Mouse (Mus musculus): Measurements from ENCODE around the gene Inhbc. TPM values are rescaled to one million over a fixed set of nuclear protein-coding genes. Genes with fewer than 3 reads are reported as not detected.

Gene Inhbc
- total RNA-seq, 2 experiments from 2014 or later: not detected

DNA sequence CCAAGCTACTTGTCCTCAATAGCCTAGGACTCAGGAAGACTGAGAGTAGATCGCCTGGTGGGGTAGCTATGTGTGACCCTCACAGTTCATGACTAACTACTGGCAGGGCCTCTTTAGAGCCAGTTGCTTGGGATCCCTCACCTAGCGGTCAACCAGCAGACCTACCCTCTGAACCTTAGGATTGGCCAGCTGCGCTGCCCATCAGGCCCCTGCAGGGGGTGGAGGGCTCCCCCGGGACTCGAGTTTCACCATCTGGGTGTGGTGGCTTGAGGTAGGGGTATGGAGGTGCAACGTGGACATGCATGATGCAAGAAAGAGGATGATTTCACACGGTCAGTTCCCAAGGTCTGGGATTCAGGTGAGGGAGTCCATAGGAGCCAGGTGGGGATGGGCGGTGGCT, 18.5 kb downstream of the Inhbc start:
- DNase-seq: no peak

DNA sequence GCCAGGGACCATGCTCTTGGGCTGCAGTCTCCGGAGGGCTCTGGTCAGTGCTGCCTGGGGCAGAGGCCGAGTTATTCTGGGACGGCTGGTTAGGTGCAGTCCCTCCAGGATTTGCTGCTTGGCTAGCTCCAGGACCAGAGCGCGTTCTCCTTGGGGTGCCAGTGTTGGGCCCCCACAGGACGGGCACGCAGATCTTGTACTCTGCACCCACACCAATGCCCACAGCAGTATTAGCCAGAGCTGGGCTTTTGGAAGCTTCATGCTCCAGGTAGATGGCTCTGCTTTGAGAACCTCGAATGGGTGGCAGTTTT, 19.0 kb downstream of the Inhbc start:
- DNase-seq: peak; percentile 5

DNA sequence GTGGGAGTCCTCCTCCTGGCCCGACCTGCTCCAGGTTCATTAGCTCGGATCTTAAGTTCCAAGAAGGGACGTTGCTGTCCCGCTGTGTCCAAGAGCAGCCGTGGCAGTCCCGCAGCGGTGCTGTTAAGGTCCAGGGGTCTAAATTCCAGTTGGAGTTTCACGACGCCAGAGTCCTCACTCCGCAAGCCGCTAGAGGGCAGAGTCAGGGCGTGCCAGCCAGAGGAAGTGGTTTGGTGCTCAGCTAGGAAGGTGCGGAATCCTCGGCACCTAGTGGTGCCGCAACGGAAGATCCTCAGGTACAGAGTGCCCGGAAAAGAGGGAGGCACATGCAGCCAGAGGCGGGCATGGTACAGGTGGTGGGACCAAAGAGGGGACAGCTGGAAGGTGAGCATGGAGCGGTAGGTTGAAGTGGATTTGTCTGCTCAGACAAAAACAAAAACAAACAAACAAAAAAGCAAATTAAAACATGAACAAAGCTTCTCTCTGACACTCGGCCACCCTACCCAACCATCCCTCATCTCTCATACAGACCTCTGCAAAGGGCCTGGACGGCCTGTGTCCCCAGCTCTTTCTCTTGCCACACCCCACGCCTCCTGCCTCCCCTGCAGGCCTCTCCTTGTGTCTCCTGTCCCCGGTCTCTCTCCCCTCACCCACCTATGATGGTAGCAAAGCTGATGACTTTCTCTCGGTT, 19.5 kb downstream of the Inhbc start:
- DNase-seq: peak; percentile 63

DNA sequence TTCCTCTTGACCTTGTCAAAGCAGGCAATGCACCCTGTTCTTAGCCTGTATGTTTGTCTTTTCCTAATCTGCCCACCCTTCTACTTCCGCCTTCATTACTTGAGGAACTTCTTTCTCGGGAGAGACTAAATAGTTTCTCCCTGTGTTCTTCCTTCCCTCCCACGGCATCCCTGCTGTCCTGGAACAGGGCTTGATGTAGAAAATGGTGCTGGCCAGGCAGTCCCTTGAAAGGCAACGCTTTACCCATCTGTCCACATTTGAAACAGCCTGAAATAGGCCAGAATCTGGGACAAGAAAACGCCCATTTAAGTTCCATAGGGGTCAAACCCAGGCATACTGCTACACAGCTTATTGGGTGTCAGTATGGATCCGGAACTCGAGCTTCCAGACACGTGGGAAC, 20.4 kb downstream of the Inhbc start:
- DNase-seq: no peak

DNA sequence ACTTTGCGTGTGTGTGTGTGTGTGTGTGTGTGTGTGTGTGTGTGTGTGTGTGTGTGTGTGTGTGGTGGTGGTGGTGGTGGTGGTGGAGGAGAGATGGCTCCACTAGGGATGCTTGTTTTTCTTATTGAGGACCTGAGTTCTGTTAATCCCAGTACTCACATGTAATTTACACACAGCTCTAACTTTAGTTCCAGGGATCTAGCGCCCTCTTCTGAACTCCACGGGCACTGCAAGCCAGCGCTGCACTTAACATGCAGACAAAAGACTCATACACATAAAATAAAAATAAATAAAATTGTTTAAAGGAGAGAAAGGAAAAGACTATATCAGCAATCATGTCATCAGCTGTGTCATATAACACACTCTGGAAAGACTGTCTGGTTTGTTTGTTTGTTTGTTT, 21.3 kb downstream of the Inhbc start:
- DNase-seq: peak; percentile 14

DNA sequence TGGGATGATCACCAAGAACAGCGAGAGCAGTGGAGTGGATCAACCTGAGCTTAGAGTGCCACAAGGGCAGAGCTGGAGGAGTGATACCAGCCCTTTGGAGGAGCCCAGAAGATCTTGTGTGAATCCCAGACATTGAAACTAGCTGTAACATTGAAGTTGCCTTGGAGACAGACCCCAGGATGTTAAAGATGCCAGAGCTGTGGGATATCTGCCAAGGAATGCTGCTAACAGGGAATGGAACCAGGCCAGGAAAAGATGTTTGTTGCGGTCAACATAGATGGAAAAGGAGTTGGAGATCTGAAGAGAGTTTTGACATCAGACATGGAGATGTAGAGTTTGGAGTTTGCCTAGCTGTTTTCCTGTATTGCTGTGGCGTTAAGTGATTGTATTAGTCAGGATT, 24.1 kb downstream of the Inhbc start:
- DNase-seq: no peak

DNA sequence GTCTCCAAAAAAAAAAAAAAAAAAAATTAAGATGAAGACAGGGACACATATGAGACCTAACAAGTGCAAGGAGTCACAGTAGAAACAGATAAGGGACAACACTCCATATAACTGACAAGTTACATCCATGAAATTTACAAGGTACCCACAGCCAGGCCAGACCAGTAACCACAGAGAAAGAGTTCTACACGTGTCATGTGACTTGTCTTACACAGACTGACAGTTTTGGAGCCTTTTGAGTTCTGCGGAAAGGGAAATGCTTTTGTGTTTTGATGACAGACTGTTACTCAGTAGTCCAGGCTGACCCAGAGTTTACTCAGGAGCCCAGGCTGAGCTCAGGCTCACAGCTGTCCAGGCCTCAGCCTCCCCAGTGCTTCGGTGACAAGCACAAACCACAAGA, 27.2 kb downstream of the Inhbc start:
- DNase-seq: no peak

DNA sequence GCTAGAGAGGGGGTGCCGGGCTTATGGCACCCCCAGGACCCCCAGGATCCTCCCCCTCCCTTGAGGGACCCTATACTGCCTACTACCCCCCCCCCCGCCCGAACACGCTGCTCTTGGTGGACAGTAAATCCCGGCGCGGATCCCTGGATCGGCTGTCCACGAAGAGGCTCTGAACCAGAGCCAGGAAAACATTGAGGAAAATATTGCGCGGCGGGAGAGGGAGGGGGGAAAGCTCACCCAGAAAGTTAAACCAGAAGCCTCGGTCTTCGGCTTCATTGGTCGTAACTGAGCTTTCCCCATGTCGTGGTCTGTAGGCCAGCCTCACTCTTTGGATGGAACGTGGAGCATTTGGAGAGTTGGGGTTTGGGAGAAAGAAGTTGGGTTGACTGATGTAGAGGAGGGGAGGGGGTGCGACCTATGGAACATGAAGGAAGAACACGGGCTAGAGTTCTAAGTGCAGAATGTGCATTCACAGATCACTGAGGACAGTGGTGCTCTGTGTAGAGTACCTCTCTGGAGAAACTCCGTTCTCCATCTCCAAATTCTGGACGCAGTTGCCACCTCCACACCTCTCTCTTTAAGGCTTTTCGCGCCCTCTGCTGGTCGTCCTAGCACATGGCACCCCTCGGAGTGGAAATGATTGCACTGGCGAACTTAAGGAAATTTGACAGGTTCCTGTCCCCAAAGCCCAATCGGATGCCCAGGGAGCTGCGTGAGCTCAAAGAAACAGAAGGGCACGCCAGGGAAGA, 28.2 kb downstream of the Inhbc start, which contains the start of gene Gli1:
Gene Gli1, minus strand, starts transcription at position 84 of the 749 bp plus-strand sequence.
- DNase-seq: peak; percentile 87

DNA sequence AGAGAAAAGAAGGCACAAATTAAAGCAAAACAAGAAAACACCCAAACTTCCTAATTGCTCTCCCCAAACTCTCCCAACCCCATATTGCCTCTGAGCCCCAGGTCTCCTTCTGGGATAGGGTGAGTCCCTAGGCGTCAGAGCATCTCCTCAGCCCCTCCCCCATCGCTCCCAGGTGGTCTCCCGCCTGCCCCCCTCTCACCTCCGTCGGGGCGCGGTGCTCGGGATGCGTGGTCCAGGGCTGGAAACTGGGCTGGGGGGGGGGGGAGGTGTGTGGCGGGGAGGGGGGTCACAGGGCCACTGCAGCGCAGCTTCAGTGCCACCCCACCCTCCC, 28.9 kb downstream of the Inhbc start:
- DNase-seq: peak; percentile 26

DNA sequence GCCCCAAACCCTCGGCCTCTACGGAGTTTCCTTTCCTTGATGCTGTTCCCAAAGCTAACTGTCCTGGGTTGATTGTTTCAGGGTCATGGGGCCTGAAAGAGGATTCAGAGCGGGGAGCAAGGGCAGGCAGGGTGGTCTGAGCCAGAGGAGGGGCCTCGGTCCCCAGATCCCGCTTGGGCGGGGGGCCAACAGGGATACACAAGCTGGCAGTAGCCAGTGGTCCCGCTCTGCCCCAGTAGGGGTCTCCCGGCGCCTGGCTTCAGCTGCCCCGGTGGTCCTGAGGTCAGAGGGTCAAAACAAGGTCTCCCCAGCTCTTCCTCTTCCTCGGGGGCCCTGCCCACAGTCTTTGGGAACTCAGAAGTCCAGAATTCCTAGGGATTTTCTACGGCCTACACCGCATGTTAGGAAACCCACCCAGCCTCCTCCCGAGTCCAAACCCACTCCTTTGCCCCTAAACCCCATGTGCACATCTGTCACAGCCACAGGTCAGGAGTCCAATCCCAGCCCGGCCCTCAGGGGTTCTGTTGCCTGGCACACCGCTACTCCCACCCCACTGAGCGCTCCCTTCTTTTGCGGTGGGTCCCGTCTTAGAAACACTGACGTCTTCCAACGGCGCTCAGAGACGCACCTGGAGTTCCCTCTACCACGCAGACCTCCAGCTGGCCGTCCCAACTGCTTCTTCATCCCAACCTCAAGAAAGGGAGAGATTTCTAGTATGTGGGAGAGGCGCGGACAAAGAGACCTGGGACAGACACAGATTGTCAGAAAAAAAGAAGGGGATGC, 29.5 kb downstream of the Inhbc start:
- peak; percentile 39 for DNase-seq

DNA sequence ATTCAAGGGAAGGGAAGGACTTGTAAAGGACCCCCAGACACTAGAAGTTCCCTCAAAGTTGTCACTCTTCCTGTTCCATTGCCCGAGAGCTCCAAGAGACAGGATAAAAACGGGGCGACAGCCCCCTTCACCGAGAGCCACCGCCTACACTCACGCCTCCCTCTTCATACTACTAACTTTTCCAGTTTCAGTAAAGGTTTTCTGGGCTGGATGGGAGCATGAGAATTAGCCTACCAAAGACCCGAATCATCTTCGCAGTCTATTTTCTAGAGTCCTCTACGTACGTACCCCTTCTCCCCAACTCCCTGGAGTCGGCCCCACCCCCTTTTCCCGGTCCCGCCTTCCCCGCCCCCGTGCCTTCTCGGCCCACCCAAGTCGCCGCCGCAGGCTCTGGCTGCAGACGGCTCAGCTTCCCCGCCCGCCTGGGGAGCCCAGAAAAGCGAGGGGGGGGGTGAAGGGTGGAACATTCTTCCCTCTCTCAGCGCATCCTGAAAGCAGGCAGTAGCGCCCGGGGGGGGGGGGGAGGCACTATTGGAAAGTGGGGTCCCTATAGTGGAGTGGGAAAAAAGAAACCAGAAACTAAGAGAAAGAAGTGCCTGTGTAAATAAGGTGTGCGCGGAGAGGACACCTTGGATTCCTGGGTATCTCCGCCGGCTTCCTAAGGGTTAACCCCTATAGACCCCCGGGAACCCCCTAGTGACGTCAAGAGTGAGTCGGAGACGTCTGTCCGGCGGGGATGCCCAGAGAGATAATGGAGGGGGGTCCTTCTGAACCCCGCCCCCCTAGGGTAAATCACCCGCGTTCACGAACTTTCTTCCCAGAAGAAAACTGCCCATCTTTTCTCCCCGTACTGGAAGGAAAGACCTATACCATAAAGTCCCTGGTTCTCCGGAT, 30.3 kb downstream of the Inhbc start:
- DNase-seq: peak; percentile 72

DNA sequence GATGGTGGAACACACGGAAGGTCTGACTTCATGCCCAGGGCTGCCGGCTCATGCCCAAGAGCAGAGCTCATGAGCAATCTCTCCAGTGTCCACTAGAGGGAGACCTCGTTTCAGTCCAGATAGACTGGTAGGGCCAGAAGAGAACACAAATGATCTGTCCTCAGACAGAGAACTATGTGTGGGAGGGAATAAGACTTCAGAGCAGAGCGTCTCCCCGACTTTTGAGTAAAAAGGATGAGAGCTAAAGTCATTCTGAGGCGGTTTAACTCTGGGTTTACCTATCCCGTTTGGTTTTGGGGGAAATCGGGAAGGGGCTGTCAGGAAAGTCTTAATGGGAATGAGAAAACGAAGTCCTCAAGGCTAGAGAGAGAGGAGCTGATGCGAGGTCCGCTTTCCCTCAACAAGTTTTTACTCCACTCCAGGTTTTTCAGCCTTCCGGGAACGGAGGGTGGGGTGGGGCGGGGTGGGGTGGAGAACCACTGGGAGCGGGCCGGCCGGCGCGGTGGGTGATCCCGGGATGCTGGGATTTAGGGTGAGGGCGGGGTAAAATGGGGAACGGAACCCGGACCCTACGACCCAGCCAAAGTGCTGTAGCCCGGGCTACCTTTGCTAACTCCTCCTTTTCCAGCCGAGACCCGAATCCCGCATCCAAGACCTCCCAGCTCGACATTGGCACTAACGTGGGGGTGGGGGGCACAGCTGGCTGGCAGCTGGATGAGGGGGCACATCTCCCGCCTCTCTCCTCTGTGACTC, 31.1 kb downstream of the Inhbc start:
- DNase-seq: peak; percentile 79

DNA sequence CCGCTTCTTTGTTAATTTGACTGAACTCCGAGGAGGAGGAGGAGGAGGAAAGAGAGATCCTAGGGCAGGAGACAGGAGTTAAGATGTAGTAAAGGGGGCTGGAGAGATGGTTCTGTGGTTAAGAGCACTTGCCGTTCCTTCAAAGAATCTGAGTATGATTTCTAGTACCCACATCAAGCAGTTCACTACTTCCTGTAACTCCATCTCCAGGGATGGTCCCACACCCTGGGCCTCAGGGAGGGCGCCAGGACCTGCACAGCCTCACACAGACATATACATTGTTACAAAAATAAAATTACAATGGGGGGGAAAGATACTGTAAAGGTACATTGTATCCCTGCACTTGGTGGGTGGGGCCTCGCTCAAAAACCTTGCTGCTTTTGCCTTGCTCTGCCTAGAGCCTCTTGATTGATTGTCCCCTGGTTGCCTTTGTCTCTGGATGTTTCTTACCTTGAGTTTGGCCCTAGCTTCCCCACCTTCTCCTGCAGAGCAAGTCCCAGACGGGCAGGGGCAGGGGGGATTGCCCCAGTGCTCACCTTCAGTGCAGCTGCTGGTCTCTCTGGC, 32.6 kb downstream of the Inhbc start:
- DNase-seq: no peak

DNA sequence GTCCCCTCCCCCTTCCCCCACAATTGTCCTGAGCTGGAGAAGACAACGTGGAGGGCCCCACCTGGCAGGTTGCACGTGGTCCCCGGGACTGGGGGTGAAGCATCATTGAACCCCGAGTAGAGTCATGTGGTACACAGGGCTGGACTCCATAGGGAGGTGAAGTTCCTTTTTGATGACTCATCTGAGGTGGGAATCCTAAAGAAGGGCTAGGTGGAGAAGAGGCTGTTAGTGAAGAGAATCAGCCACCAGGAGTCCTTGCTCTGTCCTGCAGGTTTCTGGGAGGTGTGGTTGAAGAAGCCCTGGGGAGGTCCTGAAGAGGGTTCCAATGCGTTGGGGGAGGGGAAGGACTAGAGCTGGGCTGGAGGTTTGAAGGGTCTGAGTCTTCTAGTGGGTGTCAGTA, 33.3 kb downstream of the Inhbc start:
- no peak for DNase-seq

DNA sequence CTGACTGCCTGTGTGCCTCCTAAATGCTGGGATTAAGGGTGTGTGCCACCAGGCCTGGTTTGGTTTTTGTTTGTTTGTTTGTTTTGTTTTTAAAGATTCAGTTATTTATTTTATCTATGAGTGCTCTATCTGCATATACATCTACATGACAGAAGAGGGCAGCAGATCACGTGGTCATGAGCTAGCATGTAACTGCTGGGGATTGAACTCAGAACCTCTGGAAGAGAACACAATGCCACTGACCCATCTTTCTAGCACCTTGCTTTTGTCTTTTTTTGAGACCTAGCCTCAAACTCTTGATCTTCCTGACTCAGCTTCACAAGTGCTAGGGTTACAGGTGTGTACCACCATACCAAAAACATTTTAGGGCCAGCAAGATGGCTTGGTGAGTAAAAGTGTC, 35.0 kb downstream of the Inhbc start:
- no peak for DNase-seq

DNA sequence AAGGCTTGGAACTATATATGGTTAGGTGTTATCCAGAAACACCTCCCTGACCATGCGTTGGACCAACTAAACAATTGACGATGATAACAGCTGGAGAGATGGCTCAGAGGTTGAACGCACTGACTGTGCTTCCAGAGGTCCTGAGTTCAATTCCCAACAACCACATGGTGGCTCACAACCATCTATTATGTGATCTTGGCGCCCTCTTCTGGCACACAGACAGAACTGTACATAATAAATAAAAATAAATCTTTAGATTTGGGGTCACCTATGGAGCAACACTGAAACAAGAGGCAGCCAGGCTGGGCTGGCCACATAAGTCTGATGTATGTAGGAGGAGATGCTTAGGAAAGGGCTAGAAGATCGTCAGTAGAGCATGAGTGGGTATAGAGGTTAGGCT, 37.1 kb downstream of the Inhbc start:
- DNase-seq: no peak

DNA sequence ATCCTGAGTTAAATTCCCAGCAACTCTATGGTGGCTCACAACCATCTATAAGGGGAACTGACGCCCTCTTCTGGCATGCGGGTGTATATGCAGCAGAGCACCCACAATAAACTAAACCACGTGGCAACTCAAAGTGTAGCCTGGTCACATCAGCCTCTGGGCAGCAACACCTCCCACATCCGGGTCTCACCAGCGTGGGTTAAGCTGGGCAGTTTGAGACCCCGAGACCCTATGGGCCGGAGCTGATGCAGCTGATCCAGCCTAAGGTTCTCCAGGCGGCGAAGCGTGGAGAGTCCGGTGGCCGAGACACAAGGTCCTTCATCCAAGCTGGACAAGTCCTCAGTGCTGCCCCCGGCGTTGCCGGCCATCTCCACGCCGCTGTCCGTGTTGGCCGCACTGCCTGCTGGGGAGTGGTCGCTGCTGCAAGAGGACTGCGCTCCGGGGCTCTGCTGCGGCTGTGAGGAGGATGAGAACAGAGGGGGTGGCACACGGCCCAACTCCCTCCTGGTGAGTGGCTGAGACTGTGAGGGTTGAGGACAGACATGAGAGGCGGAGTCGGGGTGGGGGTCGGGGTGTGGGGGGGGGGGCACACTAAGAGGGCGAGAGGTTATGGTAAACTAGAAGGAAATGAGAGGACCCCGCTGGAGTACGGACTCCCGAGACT, 37.9 kb downstream of the Inhbc start:
- no peak for DNase-seq

DNA sequence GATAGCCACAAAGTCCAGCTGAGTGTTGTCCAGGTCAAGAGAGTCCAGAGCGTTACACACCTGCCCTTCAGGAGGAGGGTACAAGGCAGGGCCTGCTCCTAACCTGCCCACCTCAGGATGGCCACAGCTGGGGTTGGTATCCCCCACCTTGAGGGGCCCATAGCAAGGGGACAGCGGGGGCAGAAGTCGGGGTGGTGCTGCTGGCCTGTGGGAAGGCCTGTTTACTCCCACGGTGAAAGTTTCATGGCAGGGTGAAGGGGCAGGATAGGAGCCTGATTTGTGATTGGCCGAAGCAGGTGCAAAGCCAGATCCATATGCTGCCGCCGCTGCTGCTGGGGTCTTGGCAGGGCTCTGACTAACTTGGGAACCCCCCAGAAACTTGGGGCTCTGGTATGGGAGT, 40.0 kb downstream of the Inhbc start:
- no peak for DNase-seq

DNA sequence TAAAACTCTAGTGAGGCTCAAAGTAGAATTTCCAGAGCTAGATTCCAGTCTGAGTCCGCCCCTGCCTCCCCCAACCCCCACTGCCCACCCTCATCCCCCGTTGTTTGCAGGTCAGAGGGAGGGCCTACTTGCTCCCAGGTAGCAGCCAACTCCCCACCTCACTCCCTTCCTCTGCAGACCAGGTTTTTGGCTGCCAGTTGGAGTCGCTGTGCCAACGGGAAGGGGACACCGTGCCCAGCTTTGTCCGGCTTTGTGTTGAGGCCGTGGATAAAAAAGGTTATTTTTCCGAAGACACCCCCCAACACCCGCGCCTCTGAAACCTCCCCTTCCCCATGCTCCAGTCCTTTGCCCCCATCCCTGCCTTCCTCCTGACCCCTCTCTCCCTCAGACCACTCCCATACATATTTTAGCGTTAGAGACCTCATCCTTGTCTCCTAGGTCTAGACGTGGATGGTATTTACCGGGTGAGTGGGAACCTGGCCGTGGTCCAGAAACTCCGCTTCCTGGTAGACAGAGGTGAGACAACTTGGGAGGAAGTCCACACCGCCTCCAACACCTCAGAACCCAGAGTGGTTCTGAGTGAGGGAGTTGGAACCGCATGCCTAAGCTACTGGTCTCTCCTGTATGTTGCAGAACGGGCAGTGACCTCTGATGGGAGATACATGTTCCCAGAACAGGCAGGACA, 42.6 kb downstream of the Inhbc start:
- DNase-seq: no peak

DNA sequence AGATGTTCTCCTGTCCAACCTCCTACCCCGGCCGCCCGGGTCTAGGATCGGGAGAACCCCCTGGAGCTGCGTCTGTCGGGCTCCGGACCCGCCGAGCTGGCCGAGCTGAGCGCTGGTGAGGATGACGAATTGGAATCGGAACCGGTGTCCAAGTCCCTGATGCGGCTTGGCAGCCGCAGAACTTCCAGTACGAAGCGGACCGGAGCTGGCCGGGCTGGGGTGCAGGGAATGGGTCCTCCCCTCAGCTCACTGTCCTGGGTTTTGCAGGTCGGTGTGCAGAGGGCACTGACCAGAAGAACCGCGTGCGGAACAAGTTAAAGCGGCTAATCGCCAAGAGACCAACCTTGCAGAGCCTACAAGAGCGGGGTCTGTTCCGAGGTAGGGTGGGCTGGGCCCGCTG, 43.4 kb downstream of the Inhbc start:
- DNase-seq: peak; percentile 49

Measured in gastrocnemius, postnatal 10 days (tissue).